Mouse (Mus musculus): ENCODE data around the gene R3hdm4.

Gene R3hdm4

GRCm38 (mm10) chr10:79919251-79919849 is 1.7 kb downstream of the R3hdm4 start:
- TF ChIP-seq GATA4 (IDR thresholded peaks at IDR 0.05; ENCODE audit: insufficient replicate concordance, low read length): no peak

- no peak for TF ChIP-seq GATA4 (IDR thresholded peaks at IDR 0.05; ENCODE audit: insufficient replicate concordance, low read length)
Measured at GRCm38 (mm10) chr10:79918231-79919078, 2.6 kb downstream of the R3hdm4 start.

GRCm38 (mm10) chr10:79917532-79918100 is 3.4 kb downstream of the R3hdm4 start:
- no peak for TF ChIP-seq GATA4 (IDR thresholded peaks at IDR 0.05; ENCODE audit: insufficient replicate concordance, low read length)

GRCm38 (mm10) chr10:79916808-79917531 is 4.0 kb downstream of the R3hdm4 start, which contains the start of gene Kiss1r:
TSS of gene Kiss1r (plus strand) at chr10:79916971.
- TF ChIP-seq GATA4 (IDR thresholded peaks at IDR 0.05; ENCODE audit: insufficient replicate concordance, low read length): no peak

GRCm38 (mm10) chr10:79916081-79916480 is 4.9 kb downstream of the R3hdm4 start:
- TF ChIP-seq GATA4 (IDR thresholded peaks at IDR 0.05; ENCODE audit: insufficient replicate concordance, low read length): no peak

GRCm38 (mm10) chr10:79914948-79915596 is 5.9 kb downstream of the R3hdm4 start:
- TF ChIP-seq GATA4 (IDR thresholded peaks at IDR 0.05; ENCODE audit: insufficient replicate concordance, low read length): no peak

- no peak for TF ChIP-seq GATA4 (IDR thresholded peaks at IDR 0.05; ENCODE audit: insufficient replicate concordance, low read length)
Measured at GRCm38 (mm10) chr10:79914131-79914947, 6.7 kb downstream of the R3hdm4 start.

GRCm38 (mm10) chr10:79912412-79912811 is 8.6 kb downstream of the R3hdm4 start:
- TF ChIP-seq GATA4 (IDR thresholded peaks at IDR 0.05; ENCODE audit: insufficient replicate concordance, low read length): no peak

GRCm38 (mm10) chr10:79910556-79910955 is 10.5 kb downstream of the R3hdm4 start, which contains the start of gene Gm26602:
TSS of gene Gm26602 (plus strand) at chr10:79910856.
- TF ChIP-seq GATA4 (IDR thresholded peaks at IDR 0.05; ENCODE audit: insufficient replicate concordance, low read length): no peak

- no peak; the same call in 1 of the 2 replicates for TF ChIP-seq GATA4 (IDR thresholded peaks at IDR 0.05; ENCODE audit: insufficient replicate concordance, low read length)
Measured at GRCm38 (mm10) chr10:79909092-79909922, 11.7 kb downstream of the R3hdm4 start.

GRCm38 (mm10) chr10:79908167-79909091 is 12.6 kb downstream of the R3hdm4 start, which contains the start of gene Med16:
TSS of gene Med16 (minus strand) at chr10:79908923.
- peak; percentile 9; the same call in 1 of the 2 replicates for TF ChIP-seq GATA4 (IDR thresholded peaks at IDR 0.05; ENCODE audit: insufficient replicate concordance, low read length)

GRCm38 (mm10) chr10:79907415-79907814 is 13.6 kb downstream of the R3hdm4 start:
- no peak for TF ChIP-seq GATA4 (IDR thresholded peaks at IDR 0.05; ENCODE audit: insufficient replicate concordance, low read length)

Data from liver, adult (tissue).